ENCODE assay signal across 6 mouse cellular contexts in genomic region chr1:180389213-180389760, GRCm38 (mm10). TPM values are rescaled to one million over a fixed set of nuclear protein-coding genes. Genes with fewer than 3 reads are reported as not detected.
DNase-seq lines count a peak whose midpoint lies in the region; ATAC-seq lines count a peak whose summit lies in the region.
"Not testable (repeated sequence)": the region's sequence is repeated elsewhere in the genome, so short reads cannot be mapped to it uniquely, and the experiment has no call there.

No protein-coding gene starts in this region.

- not testable (repeated sequence) for H3K9me3 ChIP-seq in embryonic facial prominence, embryonic 14.5 days (ENCODE audit: control insufficient read depth, low read length); heart, embryonic 10.5 days; limb, embryonic 15.5 days; lung, embryonic 16.5 days (ENCODE audit: control insufficient read depth, low read length)

- not testable (repeated sequence) for ATAC-seq in embryonic facial prominence, embryonic 14.5 days (ENCODE audit: low read depth); limb, embryonic 15.5 days (ENCODE audit: insufficient number of reproducible peaks, low FRiP score, low TSS enrichment, low read depth)
- ATAC-seq in lung, embryonic 16.5 days (ENCODE audit: low read depth): peak; percentile 31

- not testable (repeated sequence) for H3K4me2 ChIP-seq in embryonic facial prominence, embryonic 14.5 days (ENCODE audit: low read depth, low read length); limb, embryonic 15.5 days; lung, embryonic 16.5 days (ENCODE audit: low read depth, low read length)

- DNase-seq in embryonic facial prominence, embryonic 14.5 days (ENCODE audit: low spot score); heart, embryonic 10.5 days (ENCODE audit: low spot score): not testable (repeated sequence)
- peak; percentile 55 for DNase-seq in kidney, adult 11 months
- peak; percentile 61 to 80 for DNase-seq in lung, postnatal 4 days

- not testable (repeated sequence) for H3K9ac ChIP-seq in embryonic facial prominence, embryonic 14.5 days (ENCODE audit: low read depth, low read length); limb, embryonic 15.5 days
- peak overlapping the region; percentile 21; the same call in 1 of the 2 replicates for H3K9ac ChIP-seq in lung, embryonic 16.5 days (ENCODE audit: low read length)

- H3K4me3 ChIP-seq in embryonic facial prominence, embryonic 14.5 days (ENCODE audit: low read depth, low read length); heart, embryonic 10.5 days; limb, embryonic 15.5 days; lung, embryonic 16.5 days (ENCODE audit: low read length): not testable (repeated sequence)

- WGBS in embryonic facial prominence, embryonic 14.5 days: 85% methylated on average over 11 of the region's 11 CpGs
- 83% methylated on average over 11 of the region's 11 CpGs for WGBS in heart, embryonic 10.5 days
- 80% methylated on average over 11 of the region's 11 CpGs for WGBS in limb, embryonic 15.5 days
- 60% methylated on average over 11 of the region's 11 CpGs for WGBS in lung, embryonic 16.5 days

- H3K27ac ChIP-seq in embryonic facial prominence, embryonic 14.5 days (replicated peaks; ENCODE audit: low read depth, low read length): 0 out of 2 replicates have a peak overlapping the region, but pooled peaks have one; percentile 93
- H3K27ac ChIP-seq in heart, embryonic 10.5 days: peak overlapping the region; percentile 87; the same call in 1 of the 2 replicates
- H3K27ac ChIP-seq in limb, embryonic 15.5 days: peak overlapping the region; percentile 93; the same call in 1 of the 2 replicates
- peak overlapping the region; percentile 89 for H3K27ac ChIP-seq in lung, embryonic 16.5 days (ENCODE audit: low read length)

- H3K27me3 ChIP-seq in embryonic facial prominence, embryonic 14.5 days (replicated peaks; ENCODE audit: control insufficient read depth, insufficient read depth, low read length); heart, embryonic 10.5 days (ENCODE audit: insufficient read depth, poor library complexity, severe bottlenecking); limb, embryonic 15.5 days; lung, embryonic 16.5 days (ENCODE audit: control insufficient read depth, insufficient read depth, low read depth, low read length): not testable (repeated sequence)

- H3K36me3 ChIP-seq in embryonic facial prominence, embryonic 14.5 days (ENCODE audit: control insufficient read depth, insufficient read depth, low read length); heart, embryonic 10.5 days; limb, embryonic 15.5 days; lung, embryonic 16.5 days (ENCODE audit: control insufficient read depth, insufficient read depth, low read length): not testable (repeated sequence)

- H3K4me1 ChIP-seq in embryonic facial prominence, embryonic 14.5 days (ENCODE audit: control insufficient read depth, insufficient read depth, low read length): peaks cover 21% of the 10 kb centered on the region
- H3K4me1 ChIP-seq in heart, embryonic 10.5 days: peaks cover 49% of the 10 kb centered on the region
- H3K4me1 ChIP-seq in limb, embryonic 15.5 days: peaks cover 47% of the 10 kb centered on the region
- H3K4me1 ChIP-seq in lung, embryonic 16.5 days (replicated peaks; ENCODE audit: control insufficient read depth, insufficient read depth, low read length): peaks cover 54% of the 10 kb centered on the region

RNA-seq across cellular contexts. Expression of gene Itpkb, which starts 59.0 kb away (rescaled TPM):
- polyA plus RNA-seq in embryonic facial prominence, embryonic 14.5 days (2014; fragmentation: Nextera tagmentation; extraction: Ambion mirVana): 7.4 and 7.6 TPM in 2 replicates
- 4.0 and 4.6 TPM in 2 replicates for polyA plus RNA-seq in heart, embryonic 10.5 days (2016; fragmentation: Nextera tagmentation; extraction: Ambion mirVana)
- 12.7 and 15.1 TPM in 2 replicates for polyA plus RNA-seq in limb, embryonic 15.5 days (2015; fragmentation: Nextera tagmentation; extraction: Ambion mirVana)
- 9.4 and 10.6 TPM in 2 replicates for polyA plus RNA-seq in lung, embryonic 16.5 days (2015; fragmentation: Nextera tagmentation; extraction: Ambion mirVana)
